Mouse (Mus musculus) midbrain, embryonic 14.5 days (tissue): ENCODE data around the gene Slc2a13. TPM values are rescaled to one million over a fixed set of nuclear protein-coding genes. Genes with fewer than 3 reads are reported as not detected.
A peak's percentile ranks its signal among the peaks of the same experiment; 100 is the strongest.

Experiments
- ATAC-seq: fragments of 200-750 bp; cut with Nextera tagmentation; 2 replicates; pipeline ENCODE4 v1.8.0; 2017; ENCODE audit warnings: moderate number of reproducible peaks, moderate library complexity; ENCODE audit not compliant: low FRiP score, low TSS enrichment
- DNase-seq: peaks from one replicate; pipeline ENCODE4 v3.0.0-alpha.2; 2015
- H3K27ac ChIP-seq: fragments of 300-500 bp; sonication (generic); replicated peaks from 2 replicates; pipeline ENCODE4 v1.5.1; 2014; ENCODE audit warnings: mild to moderate bottlenecking, low read depth, low read length, moderate library complexity
- H3K27me3 ChIP-seq: fragments of 300-500 bp; sonication (generic); 2 replicates; pipeline ENCODE4 v1.6.1; 2014; ENCODE audit warnings: low read length, control low read depth, mixed read lengths; ENCODE audit not compliant: control insufficient read depth, insufficient read depth
- H3K36me3 ChIP-seq: fragments of 300-500 bp; sonication (generic); 2 replicates; pipeline ENCODE4 v1.6.1; 2014; ENCODE audit warnings: low read length, control low read depth; ENCODE audit not compliant: control insufficient read depth, insufficient read depth
- H3K4me1 ChIP-seq: fragments of 300-500 bp; sonication (generic); 2 replicates; pipeline ENCODE4 v1.6.1; 2014; ENCODE audit warnings: mild to moderate bottlenecking, antibody characterized with exemption, low read length, control low read depth; ENCODE audit not compliant: control insufficient read depth, insufficient read depth
- H3K4me2 ChIP-seq: fragments of 300-500 bp; sonication (generic); 2 replicates; pipeline ENCODE4 v1.6.1; 2014; ENCODE audit warnings: mild to moderate bottlenecking, low read length, moderate library complexity
- H3K4me3 ChIP-seq: fragments of 300-500 bp; sonication (generic); replicated peaks from 2 replicates; pipeline ENCODE4 v1.5.1; 2014; ENCODE audit warnings: low read depth, low read length
- H3K9ac ChIP-seq: fragments of 300-500 bp; sonication (generic); replicated peaks from 2 replicates; pipeline ENCODE4 v1.6.1; 2014; ENCODE audit warnings: mild to moderate bottlenecking, low read length, moderate library complexity
- H3K9me3 ChIP-seq: fragments of 300-500 bp; sonication (generic); 2 replicates; pipeline ENCODE4 v1.6.1; 2016; ENCODE audit warnings: low read length, control low read depth, mixed read lengths; ENCODE audit not compliant: control insufficient read depth
- WGBS: fragments of 180-500 bp; shearing (Covaris S2); extraction: QIAGEN DNeasy Blood & Tissue Kit; methylation state at CpG from one replicate; pipeline ENCODE4 v1.1.7; 2014; 5-methylcytosine and 5-hydroxymethylcytosine counted together
- polyA plus RNA-seq: library from polyadenylated mRNA; unstranded; fragments of >200 nt; fragmentation: Nextera tagmentation; extraction: Ambion mirVana; gene quantifications from 2 replicates; pipeline ENCODE4 v1.2.1, GENCODE M21; 2014

The Slc2a13 gene
- polyA plus RNA-seq, 1 experiment from 2014 or later, result 4.1 TPM

- ATAC-seq (no peak), DNase-seq (no peak)
- no peaks in the 10 kb centered on the region for H3K9me3 ChIP-seq
- H3K9ac ChIP-seq, result no peak overlapping the region
- H3K4me3 ChIP-seq, result no peak overlapping the region
- no peaks in the 10 kb centered on the region for H3K4me1 ChIP-seq
- no peaks in the 10 kb centered on the region for H3K27me3 ChIP-seq
- 69% methylated on average over 5 of the region's 5 CpGs for WGBS
- H3K4me2 ChIP-seq, result no peak overlapping the region
- H3K36me3 ChIP-seq, result no peaks in the 10 kb centered on the region
- no peak overlapping the region for H3K27ac ChIP-seq
Observed at GRCm38 (mm10) chr15:91260578-91260977, 312.5 kb downstream of the Slc2a13 start.

DNA sequence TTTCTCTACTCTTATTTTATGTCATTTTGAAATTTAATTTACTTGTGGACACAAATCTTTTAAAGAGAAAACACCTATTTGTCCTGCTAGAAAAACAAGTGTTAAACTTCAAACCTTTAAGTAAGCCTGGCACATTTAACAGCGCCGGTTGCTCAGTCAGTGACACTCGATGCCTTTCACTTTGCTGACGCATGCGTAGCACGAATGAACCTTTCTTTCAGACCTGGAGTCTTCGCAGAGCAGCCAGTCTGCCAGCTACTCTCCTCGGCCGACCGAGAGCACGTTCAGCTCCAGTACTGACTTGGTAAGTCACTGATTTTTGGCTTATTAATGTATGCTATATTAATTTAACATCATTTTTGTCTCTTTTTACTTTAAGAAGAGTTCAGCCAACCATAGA lies 315.9 kb downstream of the Slc2a13 start:
- DNase-seq (peak; percentile 37), ATAC-seq (no peak)
- no peak overlapping the region for H3K27ac ChIP-seq
- H3K4me1 ChIP-seq, result no peaks in the 10 kb centered on the region
- WGBS, result 60% methylated on average over 11 of the region's 11 CpGs
- no peak overlapping the region for H3K4me3 ChIP-seq
- H3K9ac ChIP-seq, result no peak overlapping the region
- no peak overlapping the region for H3K4me2 ChIP-seq
- no peaks in the 10 kb centered on the region for H3K36me3 ChIP-seq
- H3K9me3 ChIP-seq, result no peaks in the 10 kb centered on the region
- no peaks in the 10 kb centered on the region for H3K27me3 ChIP-seq

- H3K4me1 ChIP-seq, result peaks cover 4% of the 10 kb centered on the region; the same call in 1 of the 2 replicates
- no peaks in the 10 kb centered on the region for H3K27me3 ChIP-seq
- H3K4me2 ChIP-seq, result no peak overlapping the region
- DNase-seq (no peak), ATAC-seq (no peak)
- no peak overlapping the region for H3K9ac ChIP-seq
- no peak overlapping the region for H3K27ac ChIP-seq
- no peaks in the 10 kb centered on the region for H3K9me3 ChIP-seq
- H3K36me3 ChIP-seq, result no peaks in the 10 kb centered on the region
- H3K4me3 ChIP-seq, result no peak overlapping the region
- 85% methylated on average over 2 of the region's 2 CpGs for WGBS
Observed at GRCm38 (mm10) chr15:91255308-91255707, 317.8 kb downstream of the Slc2a13 start.

GRCm38 (mm10) chr15:91252956-91253355 lies 320.1 kb downstream of the Slc2a13 start:
- no peak overlapping the region for H3K9ac ChIP-seq
- DNase-seq (peak; percentile 43), ATAC-seq (no peak)
- no peak overlapping the region for H3K4me2 ChIP-seq
- no peaks in the 10 kb centered on the region for H3K9me3 ChIP-seq
- no peaks in the 10 kb centered on the region for H3K27me3 ChIP-seq
- no peak overlapping the region for H3K27ac ChIP-seq
- H3K36me3 ChIP-seq, result no peaks in the 10 kb centered on the region
- 47% methylated on average over 8 of the region's 8 CpGs for WGBS
- peaks cover 4% of the 10 kb centered on the region; the same call in 1 of the 2 replicates for H3K4me1 ChIP-seq
- H3K4me3 ChIP-seq, result no peak overlapping the region

- Histone ChIP-seq H3K9ac (no peak overlapping the region), H3K27me3 (no peaks in the 10 kb centered on the region), H3K4me1 (peaks cover 4% of the 10 kb centered on the region; the same call in 1 of the 2 replicates), H3K4me3 (no peak overlapping the region), H3K27ac (no peak overlapping the region), H3K4me2 (no peak overlapping the region), H3K9me3 (no peaks in the 10 kb centered on the region), H3K36me3 (no peaks in the 10 kb centered on the region)
- 72% methylated on average over 9 of the region's 9 CpGs for WGBS
- DNase-seq, result no peak
- no peak for ATAC-seq
Observed at GRCm38 (mm10) chr15:91251544-91252408, 321.3 kb downstream of the Slc2a13 start.

DNA sequence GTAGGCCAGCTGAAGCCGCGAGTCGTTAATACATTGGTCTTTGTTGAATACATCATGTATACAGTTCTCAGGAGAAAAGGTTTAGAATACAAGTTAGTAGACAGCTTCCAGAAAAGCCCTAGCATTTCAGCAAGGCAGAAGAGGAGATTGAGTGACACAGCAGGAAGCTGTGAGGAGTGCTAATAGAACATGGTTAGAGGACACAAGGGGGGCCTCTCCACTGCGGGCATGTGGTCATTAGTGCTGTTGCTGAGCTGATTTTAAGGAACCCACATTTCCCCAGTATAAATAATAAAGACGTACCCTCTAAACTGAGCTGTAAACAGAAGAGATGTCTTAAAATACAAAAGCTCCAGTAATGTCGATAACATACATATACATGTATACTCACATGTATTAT lies 322.2 kb downstream of the Slc2a13 start:
- ATAC-seq (no peak), DNase-seq (no peak)
- Histone ChIP-seq H3K4me3 (no peak overlapping the region), H3K9me3 (no peaks in the 10 kb centered on the region), H3K27me3 (no peaks in the 10 kb centered on the region), H3K4me2 (no peak overlapping the region), H3K36me3 (no peaks in the 10 kb centered on the region), H3K27ac (no peak overlapping the region), H3K9ac (no peak overlapping the region), H3K4me1 (peaks cover 4% of the 10 kb centered on the region; the same call in 1 of the 2 replicates)
- 66% methylated on average over 6 of the region's 6 CpGs for WGBS

DNA sequence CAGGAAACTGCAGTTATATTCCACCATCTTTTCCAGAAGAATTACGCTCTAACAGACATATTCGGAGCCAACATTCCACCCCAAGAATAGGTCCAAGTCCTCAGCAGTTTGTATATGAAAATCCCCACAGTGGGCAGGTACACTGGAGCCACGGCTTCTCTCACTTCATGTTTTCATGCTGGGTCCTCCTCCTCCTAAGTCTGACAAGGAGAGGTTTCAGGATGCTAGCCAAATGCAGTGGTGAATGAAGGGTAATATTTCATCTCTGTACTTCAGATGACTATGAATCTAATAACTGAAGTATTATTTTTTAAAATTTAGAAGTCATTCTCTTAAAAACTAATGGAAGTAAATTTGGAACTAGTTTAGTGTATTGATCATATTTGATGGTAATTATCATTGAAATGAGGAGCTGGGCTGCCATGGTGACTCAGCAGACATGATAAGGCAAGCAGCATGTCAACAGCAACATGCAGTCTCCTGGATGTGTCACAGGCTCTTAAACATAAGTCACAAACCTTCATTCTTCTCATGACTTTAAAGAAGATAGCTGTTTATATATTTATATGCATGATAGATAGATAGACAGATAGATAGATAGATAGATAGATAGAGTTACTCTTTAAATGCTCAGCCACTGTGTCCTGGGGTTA lies 332.3 kb downstream of the Slc2a13 start:
- Histone ChIP-seq H3K27me3 (no peaks in the 10 kb centered on the region), H3K4me2 (no peak overlapping the region), H3K36me3 (no peaks in the 10 kb centered on the region), H3K4me3 (no peak overlapping the region), H3K27ac (no peak overlapping the region), H3K9me3 (no peaks in the 10 kb centered on the region), H3K9ac (no peak overlapping the region), H3K4me1 (no peaks in the 10 kb centered on the region)
- ATAC-seq (no peak), DNase-seq (no peak)
- WGBS, result 87% methylated on average over 3 of the region's 3 CpGs

DNA sequence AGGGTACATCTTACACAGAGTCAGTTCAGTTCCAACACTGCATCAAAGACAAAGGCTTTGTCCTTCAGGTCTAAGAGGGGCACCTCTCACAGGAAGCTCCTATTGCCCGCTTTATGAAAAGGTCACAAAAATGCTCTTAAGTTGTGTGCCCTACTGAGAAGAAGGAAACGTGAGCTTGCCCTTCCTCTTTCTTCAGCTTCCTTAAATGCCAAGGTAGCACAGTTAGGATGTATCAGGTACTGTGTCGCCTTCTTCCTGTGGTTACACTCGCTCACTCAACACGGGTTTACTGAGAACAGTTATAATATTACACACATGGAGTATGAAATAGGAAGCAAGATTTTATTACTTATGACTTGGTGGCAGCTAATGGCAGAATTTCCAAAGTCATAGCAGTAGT lies 335.8 kb downstream of the Slc2a13 start:
- H3K9ac ChIP-seq, result no peak overlapping the region
- no peaks in the 10 kb centered on the region for H3K36me3 ChIP-seq
- no peaks in the 10 kb centered on the region for H3K9me3 ChIP-seq
- DNase-seq (no peak), ATAC-seq (no peak)
- no peak overlapping the region for H3K4me2 ChIP-seq
- no peaks in the 10 kb centered on the region for H3K4me1 ChIP-seq
- no peak overlapping the region for H3K4me3 ChIP-seq
- 85% methylated on average over 5 of the region's 5 CpGs for WGBS
- no peak overlapping the region for H3K27ac ChIP-seq
- H3K27me3 ChIP-seq, result no peaks in the 10 kb centered on the region
